Mouse (Mus musculus) kidney, postnatal 0 days (tissue): ENCODE data around the gene Usp5. TPM values are rescaled to one million over a fixed set of nuclear protein-coding genes. Genes with fewer than 3 reads are reported as not detected.

ENCODE experiments used
- ATAC-seq: fragments of 200-750 bp; cut with Nextera tagmentation; replicated peaks from 2 replicates; pipeline ENCODE4 v1.8.0; 2017; ENCODE audit warnings: low read depth, moderate number of reproducible peaks, moderate TSS enrichment, moderate library complexity; ENCODE audit not compliant: low FRiP score
- DNase-seq: peaks from one replicate; pipeline ENCODE4 v3.0.0-alpha.2; 2016; ENCODE audit warnings: low spot score
- H3K27ac ChIP-seq: fragments of 300-500 bp; sonication (generic); 2 replicates; pipeline ENCODE4 v1.5.1; 2014; ENCODE audit warnings: mild to moderate bottlenecking
- H3K27me3 ChIP-seq: fragments of 300-500 bp; sonication (generic); 2 replicates; pipeline ENCODE4 v1.6.1; 2014; ENCODE audit warnings: low read length, mixed read lengths; ENCODE audit not compliant: insufficient read depth
- H3K36me3 ChIP-seq: fragments of 300-500 bp; sonication (generic); 2 replicates; pipeline ENCODE4 v1.6.1; 2014; ENCODE audit warnings: low read length, mixed read lengths; ENCODE audit not compliant: insufficient read depth
- H3K4me1 ChIP-seq: fragments of 300-500 bp; sonication (generic); replicated peaks from 2 replicates; pipeline ENCODE4 v1.6.1; 2014; ENCODE audit warnings: antibody characterized with exemption, low read length, mixed read lengths; ENCODE audit not compliant: insufficient read depth
- H3K4me2 ChIP-seq: fragments of 300-500 bp; sonication (generic); 2 replicates; pipeline ENCODE4 v1.6.1; 2014; ENCODE audit warnings: mild to moderate bottlenecking, low read length, moderate library complexity, mixed read lengths
- H3K4me3 ChIP-seq: fragments of 300-500 bp; sonication (generic); replicated peaks from 2 replicates; pipeline ENCODE4 v1.5.1; 2014; ENCODE audit warnings: low read depth, low read length
- H3K9ac ChIP-seq: fragments of 300-500 bp; sonication (generic); 2 replicates; pipeline ENCODE4 v1.6.1; 2014; ENCODE audit warnings: low read depth, low read length
- H3K9me3 ChIP-seq: fragments of 300-500 bp; sonication (generic); replicated peaks from 2 replicates; pipeline ENCODE4 v1.6.1; 2016; ENCODE audit warnings: low read length, inconsistent platforms, mixed read lengths
- CTCF ChIP-seq: IDR thresholded peaks from 2 replicates; pipeline ENCODE4 v1.5.1; 2016; ENCODE audit warnings: antibody characterized with exemption, low read depth, mild to moderate bottlenecking, moderate library complexity
- WGBS: fragments of 180-500 bp; shearing (Covaris S2); extraction: QIAGEN DNeasy Blood & Tissue Kit; methylation state at CpG from one replicate; pipeline ENCODE4 v1.1.7; 2014; 5-methylcytosine and 5-hydroxymethylcytosine counted together
- polyA plus RNA-seq: library from polyadenylated mRNA; unstranded; fragments of >200 nt; fragmentation: Nextera tagmentation; extraction: Ambion mirVana; gene quantifications from 2 replicates; pipeline ENCODE4 v1.2.1, GENCODE M21; 2015

Usp5 gene
- polyA plus RNA-seq, 1 experiment from 2014 or later, result 96.6 TPM

GRCm38 (mm10) chr6:124796200-124796599 lies 33.1 kb downstream of the Usp5 start:
- H3K4me1 ChIP-seq, result no peaks in the 10 kb centered on the region
- H3K27me3 ChIP-seq, result no peaks in the 10 kb centered on the region
- DNase-seq (no peak), ATAC-seq (no peak)
- no peak overlapping the region for H3K4me3 ChIP-seq
- H3K27ac ChIP-seq, result peak overlapping the region; percentile 78; the same call in 1 of the 2 replicates
- H3K36me3 ChIP-seq, result no peaks in the 10 kb centered on the region
- WGBS, result 79% methylated on average over 2 of the region's 2 CpGs
- no peak overlapping the region for H3K4me2 ChIP-seq
- TF ChIP-seq CTCF, result no peak
- no peak overlapping the region for H3K9ac ChIP-seq
- no peaks in the 10 kb centered on the region for H3K9me3 ChIP-seq

DNA sequence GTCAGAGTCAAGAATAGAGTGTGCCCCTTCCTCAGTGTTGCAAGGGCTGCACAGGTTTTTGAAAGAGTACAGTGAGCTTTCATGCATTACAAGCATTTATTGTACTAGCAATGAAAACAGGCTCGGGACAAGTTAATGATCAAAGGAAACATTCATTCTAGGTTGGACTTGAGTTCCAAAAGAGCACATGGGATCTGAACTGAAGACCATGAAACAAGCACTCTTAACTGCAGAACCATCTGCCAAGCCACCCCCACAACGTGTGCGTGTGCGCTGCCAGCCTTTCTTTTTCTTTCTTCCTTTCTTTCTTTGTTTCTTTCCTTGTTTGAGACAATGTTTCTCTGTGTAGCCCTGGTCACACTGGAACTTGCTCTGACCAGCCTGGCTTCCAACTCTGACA lies 33.5 kb downstream of the Usp5 start:
- ATAC-seq (peak; percentile 59; the same call in 1 of the 2 replicates), DNase-seq (no peak)
- H3K4me1 ChIP-seq, result no peaks in the 10 kb centered on the region

DNA sequence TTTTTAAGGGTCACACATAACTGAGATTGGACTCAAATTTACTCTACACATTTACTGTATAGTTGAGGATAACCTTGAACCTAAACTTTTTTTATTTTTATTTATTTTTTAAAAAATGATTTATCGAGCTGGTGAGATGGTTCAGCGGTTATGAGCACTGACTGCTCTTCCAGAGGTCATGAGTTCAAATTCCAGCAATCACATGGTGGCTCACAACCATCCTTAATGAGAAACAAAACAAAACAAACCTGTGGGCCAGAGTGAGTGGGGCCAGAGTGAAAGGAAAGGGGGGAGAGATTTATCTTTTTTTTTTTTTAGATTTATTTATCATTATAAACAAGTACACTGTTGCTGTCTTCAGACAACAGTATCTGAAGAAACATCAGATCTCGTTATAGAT lies 37.4 kb downstream of the Usp5 start:
- Histone ChIP-seq H3K9ac (no peak overlapping the region), H3K4me3 (no peak overlapping the region), H3K4me2 (no peak overlapping the region), H3K27me3 (no peaks in the 10 kb centered on the region), H3K9me3 (no peaks in the 10 kb centered on the region), H3K27ac (no peak overlapping the region), H3K4me1 (no peaks in the 10 kb centered on the region), H3K36me3 (no peaks in the 10 kb centered on the region)
- DNase-seq (no peak), ATAC-seq (no peak)
- 76% methylated on average over 3 of the region's 3 CpGs for WGBS
- no peak for TF ChIP-seq CTCF

More for the DNA sequence above, 33.5 kb downstream of the Usp5 start:
- Histone ChIP-seq H3K36me3 (no peaks in the 10 kb centered on the region), H3K9me3 (no peaks in the 10 kb centered on the region), H3K27ac (peak overlapping the region; percentile 78; the same call in 1 of the 2 replicates), H3K4me3 (no peak overlapping the region), H3K4me2 (no peak overlapping the region), H3K9ac (no peak overlapping the region), H3K27me3 (no peaks in the 10 kb centered on the region)
- WGBS, result 54% methylated on average over 4 of the region's 4 CpGs
- no peak for TF ChIP-seq CTCF

- TF ChIP-seq CTCF, result no peak
- Histone ChIP-seq H3K27ac (peak overlapping the region; percentile 50; the same call in 1 of the 2 replicates), H3K4me2 (no peak overlapping the region), H3K36me3 (no peaks in the 10 kb centered on the region), H3K4me3 (no peak overlapping the region), H3K27me3 (no peaks in the 10 kb centered on the region), H3K9me3 (no peaks in the 10 kb centered on the region), H3K4me1 (no peaks in the 10 kb centered on the region), H3K9ac (no peak overlapping the region)
- WGBS, result 29% methylated on average over 4 of the region's 4 CpGs
- ATAC-seq, result 0 out of 2 replicates have a peak, but pooled peaks have one; percentile 23
- peak; percentile 89 for DNase-seq
Measured at GRCm38 (mm10) chr6:124790121-124790520, 39.2 kb downstream of the Usp5 start.

DNA sequence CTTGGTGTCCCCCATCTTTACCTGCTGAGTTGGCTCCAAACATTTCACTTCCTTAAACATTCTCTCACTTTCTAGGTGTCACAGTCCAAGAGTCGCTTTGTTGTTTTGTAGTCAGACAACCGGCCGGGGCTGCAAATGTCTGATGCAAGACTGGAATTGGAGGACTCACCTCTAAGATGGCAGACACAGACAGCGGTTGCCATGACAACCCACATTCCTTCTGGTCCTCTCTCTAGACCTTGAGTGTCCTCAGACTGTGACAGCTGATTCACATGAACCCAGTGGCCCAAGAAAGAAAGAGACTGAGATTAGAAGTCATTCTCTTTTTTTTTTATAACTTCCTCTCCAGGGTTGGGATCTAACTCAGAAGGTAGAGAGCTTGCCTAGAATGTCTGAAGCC lies 39.8 kb downstream of the Usp5 start:
- Histone ChIP-seq H3K9me3 (no peaks in the 10 kb centered on the region), H3K9ac (no peak overlapping the region), H3K27ac (0 out of 2 replicates have a peak overlapping the region, but pooled peaks have one; percentile 21), H3K27me3 (no peaks in the 10 kb centered on the region), H3K4me2 (no peak overlapping the region), H3K36me3 (no peaks in the 10 kb centered on the region), H3K4me1 (no peaks in the 10 kb centered on the region), H3K4me3 (no peak overlapping the region)
- no peak for TF ChIP-seq CTCF
- WGBS, result 75% methylated on average over 4 of the region's 4 CpGs
- ATAC-seq, result 0 out of 2 replicates have a peak, but pooled peaks have one; percentile 27
- no peak for DNase-seq

DNA sequence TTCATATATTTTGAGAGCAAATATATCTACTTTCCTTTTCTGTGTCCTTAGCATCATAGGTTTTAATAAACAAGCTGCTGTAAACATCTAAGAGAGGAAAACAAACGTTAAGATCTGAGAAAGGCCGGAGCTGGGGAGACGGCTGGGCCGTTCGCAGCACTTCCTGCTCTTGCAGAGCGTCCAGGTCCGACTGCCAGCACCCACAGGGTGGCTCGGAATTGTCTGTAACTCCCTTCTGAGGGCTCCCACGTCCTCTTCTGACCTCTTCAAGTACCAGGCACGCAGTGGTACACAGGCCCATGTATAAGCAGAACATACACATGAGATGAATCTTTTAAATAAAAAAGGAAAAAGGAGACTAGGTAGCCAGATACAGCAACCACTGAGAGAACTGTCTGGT lies 41.6 kb downstream of the Usp5 start:
- TF ChIP-seq CTCF, result no peak
- no peak overlapping the region for H3K9ac ChIP-seq
- WGBS, result 73% methylated on average over 10 of the region's 10 CpGs

More for the DNA sequence above, 41.6 kb downstream of the Usp5 start:
- H3K9me3 ChIP-seq, result no peaks in the 10 kb centered on the region
- DNase-seq, result no peak
- no peak overlapping the region for H3K4me2 ChIP-seq
- H3K27me3 ChIP-seq, result no peaks in the 10 kb centered on the region
- ATAC-seq, result no peak
- H3K4me1 ChIP-seq, result no peaks in the 10 kb centered on the region
- no peak overlapping the region for H3K4me3 ChIP-seq
- H3K36me3 ChIP-seq, result no peaks in the 10 kb centered on the region
- H3K27ac ChIP-seq, result no peak overlapping the region
